Mouse (Mus musculus): Measurements from ENCODE around the gene Mis18a. TPM values are rescaled to one million over a fixed set of nuclear protein-coding genes. Genes with fewer than 3 reads are reported as not detected.

The Mis18a gene
- polyA plus RNA-seq, 1 experiment from 2014 or later: 74.5 TPM

DNA sequence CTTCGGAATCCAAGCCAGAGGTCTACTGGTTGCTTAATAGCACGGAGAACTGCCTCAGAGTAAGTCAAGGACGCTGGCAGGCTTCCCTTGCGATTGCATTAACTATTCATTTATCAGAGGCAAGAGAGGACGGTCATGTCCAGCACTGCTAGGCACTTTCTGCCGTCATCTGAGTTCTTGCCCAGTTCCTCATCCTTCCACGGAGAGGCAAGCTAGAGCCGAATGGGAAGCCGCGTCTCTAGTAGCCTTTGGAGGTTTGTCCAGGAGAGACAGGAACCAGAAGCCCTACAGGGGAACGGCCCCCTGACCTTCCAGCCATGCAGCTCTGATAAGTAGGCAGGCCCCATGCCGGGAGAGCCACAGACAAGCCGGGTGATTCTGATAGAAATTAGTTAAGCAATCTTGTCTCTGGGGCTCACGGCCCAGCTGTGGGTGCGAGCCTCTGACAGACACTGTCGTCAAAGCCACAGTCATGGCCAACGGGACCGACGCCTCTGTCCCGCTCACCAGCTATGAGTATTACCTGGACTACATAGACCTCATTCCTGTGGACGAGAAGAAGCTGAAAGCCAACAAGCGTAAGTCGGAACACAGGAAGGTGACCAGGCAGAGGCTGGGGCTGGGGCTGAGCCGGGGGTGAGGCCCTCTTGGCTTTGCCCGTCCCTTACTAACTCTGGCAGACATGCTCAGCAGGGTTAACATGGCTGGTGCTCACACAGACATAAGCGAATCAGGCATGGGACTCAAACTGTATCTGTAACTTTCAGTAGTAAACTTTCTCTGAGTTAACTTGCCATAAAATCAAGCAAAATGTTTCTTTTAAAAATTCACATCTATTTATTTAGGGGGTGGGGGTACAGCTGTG, 11.1 kb upstream of the Mis18a start, which contains the start of gene Mrap:
Gene Mrap (plus strand): TSS at position 116 of the 865 bp plus-strand sequence.
- no peak for ATAC-seq (ENCODE audit: low FRiP score, low read depth)
- 87% methylated on average over 26 of the region's 26 CpGs for WGBS
- Histone ChIP-seq H3K36me3 (no peaks in the 10 kb centered on the region), H3K4me1 (0 out of 2 replicates have a peak, but pooled peaks cover 3% of the 10 kb centered on the region), H3K27me3 (no peaks in the 10 kb centered on the region), H3K9me3 (no peaks in the 10 kb centered on the region), H3K9ac (no peak within 1 kb of the TSS), H3K4me3 (no peak within 1 kb of the TSS), H3K27ac (no peak within 1 kb of the TSS), H3K4me2 (replicated peaks) (no peak within 1 kb of the TSS)

DNA sequence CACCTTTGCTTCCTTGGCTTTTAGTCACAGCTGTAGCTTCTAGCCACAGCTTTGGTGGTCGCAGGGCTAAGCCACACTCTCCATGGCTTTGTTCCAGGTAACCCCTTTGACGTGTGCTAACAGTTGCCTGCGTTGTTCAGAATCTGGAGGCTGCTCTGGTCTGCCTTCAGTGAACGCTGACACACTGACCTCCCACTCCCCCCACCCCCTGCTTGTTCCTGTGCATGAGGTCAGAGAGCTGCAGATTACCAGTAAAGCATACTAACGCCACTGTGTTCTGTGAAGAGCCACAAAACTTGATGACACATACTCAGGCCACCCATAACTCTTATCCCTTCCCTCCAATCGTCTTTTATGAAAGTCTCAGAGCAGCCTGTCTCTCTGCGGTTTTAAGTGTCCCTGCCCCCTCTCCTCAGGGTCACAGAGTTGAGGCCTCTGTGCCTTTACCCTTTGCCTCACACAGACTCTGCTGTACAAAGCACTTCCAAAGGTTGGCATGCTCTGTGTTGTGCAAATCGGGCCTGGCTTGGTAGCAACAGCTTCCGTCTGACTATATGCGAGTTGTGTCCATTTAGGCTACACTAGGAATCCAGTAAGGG, 9.6 kb upstream of the Mis18a start:
- ATAC-seq (ENCODE audit: low FRiP score, low read depth): no peak

DNA sequence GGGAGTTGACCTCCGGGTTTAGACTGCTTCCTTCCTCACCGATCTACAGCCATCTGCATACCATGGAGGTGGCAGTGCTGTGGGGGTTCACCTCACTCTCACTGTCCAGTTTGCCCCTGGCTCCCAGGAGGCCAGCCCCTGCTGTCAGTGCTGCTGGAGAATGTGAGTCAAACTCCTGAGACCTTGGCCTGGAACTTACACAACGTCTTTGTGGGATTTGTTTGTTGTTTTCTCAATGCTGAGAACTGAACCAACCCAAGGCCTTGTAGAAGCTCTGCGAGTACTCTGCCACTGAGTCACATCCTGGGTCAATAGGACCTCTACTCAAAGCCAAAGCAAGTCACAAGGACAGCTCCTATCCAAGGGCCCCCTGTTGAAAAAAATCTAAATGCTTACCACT, 8.4 kb upstream of the Mis18a start:
- WGBS: 82% methylated on average over 4 of the region's 4 CpGs
- Histone ChIP-seq H3K4me3 (no peak overlapping the region), H3K9ac (no peak overlapping the region), H3K27me3 (no peaks in the 10 kb centered on the region), H3K4me1 (no peaks in the 10 kb centered on the region), H3K4me2 (replicated peaks) (no peak overlapping the region), H3K27ac (no peak overlapping the region), H3K9me3 (peaks cover 9% of the 10 kb centered on the region; the same call in 1 of the 2 replicates), H3K36me3 (no peaks in the 10 kb centered on the region)
- no peak for ATAC-seq (ENCODE audit: low FRiP score, low read depth)

More for the DNA sequence above, 9.6 kb upstream of the Mis18a start:
- Histone ChIP-seq H3K27me3 (no peaks in the 10 kb centered on the region), H3K4me2 (replicated peaks) (no peak overlapping the region), H3K4me1 (0 out of 2 replicates have a peak, but pooled peaks cover 2% of the 10 kb centered on the region), H3K27ac (no peak overlapping the region), H3K4me3 (no peak overlapping the region), H3K36me3 (no peaks in the 10 kb centered on the region), H3K9ac (no peak overlapping the region), H3K9me3 (0 out of 2 replicates have a peak, but pooled peaks cover 5% of the 10 kb centered on the region)
- WGBS: 50% methylated on average over 10 of the region's 10 CpGs

DNA sequence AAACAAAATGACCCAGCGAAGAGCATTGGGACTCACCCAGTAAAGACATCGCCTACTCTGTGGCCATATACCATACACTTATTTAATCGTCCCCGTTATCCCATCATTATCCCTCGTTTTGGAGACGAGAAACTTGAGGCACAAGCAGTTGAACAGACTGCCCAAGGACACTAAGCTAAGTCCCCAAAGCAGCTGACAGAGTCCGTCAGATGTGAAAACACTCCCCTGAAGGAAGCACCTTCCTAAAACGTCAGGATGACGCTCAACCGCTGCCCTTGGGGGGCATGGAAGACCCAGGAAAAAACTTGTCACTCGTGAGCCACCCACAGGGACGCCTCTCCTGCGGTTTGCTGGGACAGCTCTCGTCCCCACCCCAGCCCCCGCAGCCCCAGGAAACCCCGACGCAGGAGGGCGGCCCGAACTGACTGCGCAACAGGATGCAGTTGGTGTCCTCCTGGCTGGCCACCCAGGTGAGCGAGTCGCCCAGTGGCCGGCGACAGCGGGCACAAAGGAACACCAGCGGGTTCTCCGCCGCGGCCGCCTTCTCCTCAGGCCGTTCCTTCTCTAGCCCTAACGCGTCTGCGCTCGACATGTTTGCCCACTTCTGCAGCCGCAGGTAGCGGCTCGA, 490 bp downstream of the Mis18a start:
- peak overlapping the region; percentile 97 for H3K4me2 ChIP-seq (replicated peaks)
- H3K4me3 ChIP-seq: peak overlapping the region; percentile 90
- no peak overlapping the region for H3K27ac ChIP-seq
- WGBS: 5% methylated on average over 38 of the region's 38 CpGs
- no peaks in the 10 kb centered on the region for H3K27me3 ChIP-seq
- peak overlapping the region; percentile 88 for H3K9ac ChIP-seq
- H3K9me3 ChIP-seq: peaks cover 5% of the 10 kb centered on the region; the same call in 1 of the 2 replicates
- peaks cover 13% of the 10 kb centered on the region for H3K4me1 ChIP-seq
- peaks cover 32% of the 10 kb centered on the region for H3K36me3 ChIP-seq
- ATAC-seq (ENCODE audit: low FRiP score, low read depth): peak; percentile 14; the same call in 1 of the 2 replicates

DNA sequence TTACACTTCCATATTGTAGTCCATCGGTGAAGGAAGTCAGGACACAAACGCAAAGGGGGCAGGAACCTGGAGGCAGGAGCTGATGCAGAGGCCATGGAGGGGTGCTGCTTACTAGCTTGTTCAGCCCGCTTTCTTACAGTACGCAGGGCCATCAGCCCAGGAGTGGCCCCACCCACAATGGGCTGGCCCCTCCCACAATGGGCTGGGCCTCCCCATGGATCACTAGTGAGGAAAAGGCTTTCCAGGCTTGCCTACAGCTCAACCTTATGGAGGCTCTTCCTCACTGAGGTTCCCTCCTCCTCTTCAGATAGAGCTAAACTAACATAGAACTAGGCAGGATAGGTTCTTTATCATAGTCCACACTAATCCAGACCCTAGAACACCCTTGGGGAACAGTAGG, 3.2 kb downstream of the Mis18a start:
- Histone ChIP-seq H3K9me3 (no peaks in the 10 kb centered on the region), H3K4me1 (peaks cover 13% of the 10 kb centered on the region), H3K4me3 (no peak overlapping the region), H3K27me3 (no peaks in the 10 kb centered on the region), H3K27ac (no peak overlapping the region), H3K9ac (no peak overlapping the region), H3K36me3 (peaks cover 51% of the 10 kb centered on the region), H3K4me2 (replicated peaks) (no peak overlapping the region)
- WGBS: 96% methylated on average over 4 of the region's 4 CpGs
- no peak for ATAC-seq (ENCODE audit: low FRiP score, low read depth)

DNA sequence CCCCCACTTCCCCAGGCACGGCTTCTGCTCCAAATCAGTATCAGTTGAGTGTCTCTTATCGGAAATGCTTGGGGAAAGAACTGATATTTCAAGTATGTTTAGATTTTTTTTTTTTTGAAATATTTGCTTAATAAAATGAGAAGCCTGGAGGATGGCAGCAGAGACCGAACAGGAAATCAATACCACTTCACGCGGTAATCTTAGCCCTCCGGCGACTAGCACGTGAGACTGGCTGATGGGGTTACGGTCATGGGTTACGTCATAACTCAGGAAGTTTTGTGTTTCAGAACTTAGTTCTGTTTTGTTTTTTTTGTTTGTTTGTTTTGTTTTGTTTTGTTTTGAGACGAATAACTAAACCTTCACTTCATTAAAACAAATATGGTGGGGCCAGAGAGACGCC, 16.9 kb downstream of the Mis18a start:
- WGBS: 71% methylated on average over 12 of the region's 12 CpGs
- no peaks in the 10 kb centered on the region for H3K36me3 ChIP-seq
- peak overlapping the region; percentile 12 for H3K4me2 ChIP-seq (replicated peaks)
- no peak for ATAC-seq (ENCODE audit: low FRiP score, low read depth)
- peaks cover 33% of the 10 kb centered on the region for H3K4me1 ChIP-seq
- no peak overlapping the region for H3K9ac ChIP-seq
- no peaks in the 10 kb centered on the region for H3K9me3 ChIP-seq
- 0 out of 2 replicates have a peak, but pooled peaks cover 17% of the 10 kb centered on the region for H3K27me3 ChIP-seq
- no peak overlapping the region for H3K27ac ChIP-seq
- no peak overlapping the region for H3K4me3 ChIP-seq

DNA sequence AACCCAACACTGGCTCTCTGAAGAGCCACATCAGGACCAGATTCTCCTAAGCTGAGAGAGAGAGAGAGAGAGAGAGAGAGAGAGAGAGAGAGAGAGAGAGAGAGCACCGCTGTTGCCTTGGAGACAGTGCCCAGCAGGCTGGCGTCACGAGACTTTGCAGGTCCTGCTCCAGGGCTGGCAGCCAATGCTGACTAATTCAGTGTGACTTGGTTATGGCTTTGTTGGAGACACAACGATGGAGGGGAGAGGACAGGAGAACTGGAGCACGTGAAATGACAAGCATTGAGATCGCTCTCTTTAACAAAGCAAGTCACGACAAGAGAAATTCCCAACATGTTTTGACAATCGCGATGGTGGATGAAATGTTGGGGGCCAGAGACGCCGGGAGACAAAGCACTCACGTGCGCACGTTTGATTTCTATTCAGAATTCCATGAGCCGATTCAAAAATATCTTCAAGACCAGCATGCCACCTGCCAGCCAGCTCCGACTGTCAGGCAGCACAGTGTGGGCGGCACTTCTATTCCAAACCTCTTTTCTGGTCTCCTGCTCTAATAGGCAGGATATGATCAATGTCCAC, 17.4 kb downstream of the Mis18a start:
- H3K4me1 ChIP-seq: peaks cover 33% of the 10 kb centered on the region
- H3K9me3 ChIP-seq: no peaks in the 10 kb centered on the region
- H3K27ac ChIP-seq: no peak overlapping the region
- WGBS: 50% methylated on average over 17 of the region's 17 CpGs
- no peaks in the 10 kb centered on the region for H3K36me3 ChIP-seq
- H3K4me2 ChIP-seq (replicated peaks): peak overlapping the region; percentile 12
- H3K27me3 ChIP-seq: 0 out of 2 replicates have a peak, but pooled peaks cover 17% of the 10 kb centered on the region
- no peak overlapping the region for H3K4me3 ChIP-seq
- no peak for ATAC-seq (ENCODE audit: low FRiP score, low read depth)
- no peak overlapping the region for H3K9ac ChIP-seq

DNA sequence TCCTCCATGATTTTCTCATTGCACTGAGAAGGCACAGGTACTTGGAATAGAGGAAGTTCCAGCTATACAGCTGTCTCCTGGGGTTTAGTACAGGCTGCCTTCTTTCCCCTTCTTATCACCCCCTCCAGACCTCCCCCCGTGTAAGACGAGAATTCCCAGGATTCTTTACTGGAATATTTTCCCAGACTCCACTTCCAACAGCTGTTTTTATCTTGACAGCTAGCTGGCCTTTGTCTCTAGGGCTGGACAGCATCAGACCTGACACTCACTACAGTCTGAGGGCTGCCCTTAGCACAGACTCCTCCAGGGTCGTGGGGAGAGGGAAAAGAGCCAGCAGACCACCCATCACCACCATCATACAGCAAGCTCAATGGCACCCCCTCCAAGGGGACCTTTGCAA, 20.9 kb downstream of the Mis18a start:
- H3K4me1 ChIP-seq: peaks cover 23% of the 10 kb centered on the region
- no peaks in the 10 kb centered on the region for H3K9me3 ChIP-seq
- WGBS: 10% methylated on average over 3 of the region's 3 CpGs
- ATAC-seq (ENCODE audit: low FRiP score, low read depth): peak; percentile 45; the same call in 1 of the 2 replicates
- H3K4me3 ChIP-seq: no peak overlapping the region
- 0 out of 2 replicates have a peak, but pooled peaks cover 4% of the 10 kb centered on the region for H3K27me3 ChIP-seq
- H3K27ac ChIP-seq: no peak overlapping the region
- H3K36me3 ChIP-seq: no peaks in the 10 kb centered on the region
- H3K9ac ChIP-seq: no peak overlapping the region
- no peak overlapping the region for H3K4me2 ChIP-seq (replicated peaks)

DNA sequence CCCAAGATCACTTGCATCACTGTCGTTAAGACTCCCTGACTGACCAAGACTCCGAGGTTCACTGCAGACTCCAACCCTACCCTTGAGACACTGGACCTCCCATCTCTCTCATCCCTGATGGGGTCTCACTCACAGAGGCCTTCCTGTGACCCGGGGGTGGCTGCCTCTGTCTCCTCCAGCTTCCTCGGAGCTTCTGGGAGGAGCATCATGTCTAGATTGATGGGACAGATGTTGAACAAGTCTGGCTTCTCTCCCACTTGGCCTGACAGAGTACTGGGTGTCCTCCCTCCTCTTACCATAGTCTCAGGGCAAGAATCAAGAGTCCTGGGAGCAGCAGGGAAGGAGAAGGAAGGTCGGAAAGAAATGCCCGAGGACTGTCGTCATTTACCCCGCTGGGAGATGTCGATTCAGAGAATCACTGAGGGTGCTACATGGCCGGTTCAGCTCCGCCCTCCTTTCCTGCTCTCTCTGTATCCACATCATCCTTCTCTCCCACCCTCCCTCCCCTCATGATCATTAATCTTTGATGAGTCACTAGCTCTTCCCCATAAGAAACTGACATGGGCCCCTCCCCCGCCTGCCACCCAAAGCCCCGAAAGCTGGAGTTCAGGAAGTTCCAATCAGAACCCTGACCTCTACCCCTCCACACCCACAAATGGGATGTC, 22.9 kb downstream of the Mis18a start:
- no peak overlapping the region for H3K9ac ChIP-seq
- H3K4me1 ChIP-seq: peaks cover 11% of the 10 kb centered on the region
- H3K4me3 ChIP-seq: no peak overlapping the region
- no peaks in the 10 kb centered on the region for H3K27me3 ChIP-seq
- no peaks in the 10 kb centered on the region for H3K9me3 ChIP-seq
- no peaks in the 10 kb centered on the region for H3K36me3 ChIP-seq
- WGBS: 55% methylated on average over 13 of the region's 13 CpGs
- H3K4me2 ChIP-seq (replicated peaks): no peak overlapping the region
- no peak overlapping the region for H3K27ac ChIP-seq
- no peak for ATAC-seq (ENCODE audit: low FRiP score, low read depth)

DNA sequence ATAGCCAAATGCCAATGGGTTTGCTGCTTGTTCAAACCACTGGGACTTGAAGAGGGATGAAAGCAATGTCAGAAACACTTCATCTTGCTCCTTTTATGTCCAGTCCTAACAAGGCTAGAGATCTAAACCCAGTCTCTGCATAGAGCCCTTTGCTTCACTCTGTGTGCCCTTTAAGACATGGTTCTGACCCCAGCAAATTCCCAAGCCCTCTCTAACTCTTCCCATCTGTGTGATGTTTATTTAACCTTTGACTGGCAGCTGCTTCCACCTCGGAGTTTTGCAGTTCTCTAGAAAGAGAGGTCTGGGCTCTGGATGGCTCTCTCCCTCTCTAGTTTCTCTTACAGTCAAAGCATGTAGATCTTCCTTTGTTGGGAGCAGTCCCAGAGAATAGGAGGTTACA, 23.6 kb downstream of the Mis18a start:
- Histone ChIP-seq H3K9me3 (no peaks in the 10 kb centered on the region), H3K4me3 (no peak overlapping the region), H3K27me3 (no peaks in the 10 kb centered on the region), H3K36me3 (no peaks in the 10 kb centered on the region), H3K9ac (no peak overlapping the region), H3K27ac (no peak overlapping the region), H3K4me2 (replicated peaks) (no peak overlapping the region), H3K4me1 (peaks cover 6% of the 10 kb centered on the region; the same call in 1 of the 2 replicates)
- ATAC-seq (ENCODE audit: low FRiP score, low read depth): no peak
- 6% methylated on average over 1 of the region's 1 CpGs for WGBS

DNA sequence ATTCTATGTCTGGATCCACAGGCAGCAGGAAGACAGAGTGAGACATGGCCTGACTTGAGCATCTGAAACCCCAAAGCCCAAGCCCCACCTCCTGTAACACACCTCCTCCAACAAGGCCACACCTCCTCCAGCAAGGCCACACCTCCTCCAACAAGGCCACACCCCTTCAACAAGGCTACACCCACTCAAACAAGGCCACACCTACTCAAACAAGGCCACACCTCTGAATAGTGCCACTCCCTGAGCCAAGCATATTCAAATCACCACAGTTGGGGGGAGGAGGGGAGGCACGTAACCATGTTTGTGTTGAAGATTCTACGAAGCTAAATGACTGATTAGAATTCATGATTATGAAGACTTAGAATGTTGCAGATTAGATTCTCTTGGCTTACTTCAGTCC, 25.7 kb downstream of the Mis18a start:
- Histone ChIP-seq H3K36me3 (no peaks in the 10 kb centered on the region), H3K27ac (no peak overlapping the region), H3K9me3 (no peaks in the 10 kb centered on the region), H3K4me1 (peaks cover 6% of the 10 kb centered on the region; the same call in 1 of the 2 replicates), H3K4me3 (no peak overlapping the region), H3K4me2 (replicated peaks) (no peak overlapping the region), H3K9ac (no peak overlapping the region), H3K27me3 (no peaks in the 10 kb centered on the region)
- ATAC-seq (ENCODE audit: low FRiP score, low read depth): no peak
- WGBS: 95% methylated on average over 2 of the region's 2 CpGs

Data from limb, embryonic 13.5 days (tissue).